Mouse (Mus musculus): ENCODE measurements around the gene Med8. TPM values are rescaled to one million over a fixed set of nuclear protein-coding genes. Genes with fewer than 3 reads are reported as not detected.

The Med8 gene
- polyA plus RNA-seq, 1 experiment from 2014 or later, result 141 TPM

GRCm38 (mm10) chr4:118424541-118425160, 15.5 kb downstream of the Med8 start:
- no peaks in the 10 kb centered on the region for H3K27me3 ChIP-seq (ENCODE audit: low read depth, poor library complexity, severe bottlenecking)
- H3K9me3 ChIP-seq (replicated peaks), result no peaks in the 10 kb centered on the region
- no peak overlapping the region for H3K4me3 ChIP-seq
- peaks cover 27% of the 10 kb centered on the region for H3K4me1 ChIP-seq
- no peak overlapping the region for H3K27ac ChIP-seq
- WGBS, result 90% methylated on average over 4 of the region's 4 CpGs
- DNase-seq (ENCODE audit: low spot score), result no peak
- H3K36me3 ChIP-seq, result peaks cover 39% of the 10 kb centered on the region

GRCm38 (mm10) chr4:118425374-118425773, 16.2 kb downstream of the Med8 start:
- DNase-seq (ENCODE audit: low spot score), result no peak
- H3K27ac ChIP-seq, result no peak overlapping the region
- WGBS, result 92% methylated on average over 1 of the region's 1 CpGs
- no peaks in the 10 kb centered on the region for H3K27me3 ChIP-seq (ENCODE audit: low read depth, poor library complexity, severe bottlenecking)
- H3K4me3 ChIP-seq, result no peak overlapping the region
- H3K4me1 ChIP-seq, result peaks cover 32% of the 10 kb centered on the region
- peaks cover 35% of the 10 kb centered on the region for H3K36me3 ChIP-seq
- H3K9me3 ChIP-seq (replicated peaks), result no peaks in the 10 kb centered on the region

GRCm38 (mm10) chr4:118427415-118427767, 18.3 kb downstream of the Med8 start:
- Histone ChIP-seq H3K27me3 (ENCODE audit: low read depth, poor library complexity, severe bottlenecking) (no peaks in the 10 kb centered on the region), H3K9me3 (replicated peaks) (no peaks in the 10 kb centered on the region), H3K4me3 (peak overlapping the region; percentile 78), H3K36me3 (peaks cover 37% of the 10 kb centered on the region), H3K4me1 (peaks cover 36% of the 10 kb centered on the region), H3K27ac (peak overlapping the region; percentile 86)
- WGBS, result 2% methylated on average over 5 of the region's 5 CpGs
- no peak for DNase-seq (ENCODE audit: low spot score)

- no peaks in the 10 kb centered on the region for H3K27me3 ChIP-seq (ENCODE audit: low read depth, poor library complexity, severe bottlenecking)
- peak within 1 kb of the TSS; percentile 86 for H3K27ac ChIP-seq
- peaks cover 36% of the 10 kb centered on the region for H3K4me1 ChIP-seq
- peaks cover 39% of the 10 kb centered on the region for H3K36me3 ChIP-seq
- DNase-seq (ENCODE audit: low spot score), result peak; percentile 92
- WGBS, result under 1% methylated on average over 28 of the region's 31 CpGs
- H3K4me3 ChIP-seq, result peak within 1 kb of the TSS; percentile 78
- H3K9me3 ChIP-seq (replicated peaks), result no peaks in the 10 kb centered on the region
These were observed 18.8 kb downstream of the Med8 start, which contains the start of gene Elovl1 for GRCm38 (mm10) chr4:118427768-118428451. TSS of gene Elovl1 (plus strand) at chr4:118428093.

GRCm38 (mm10) chr4:118428531-118429214, 19.5 kb downstream of the Med8 start:
- Histone ChIP-seq H3K4me3 (peak overlapping the region; percentile 78), H3K36me3 (peaks cover 44% of the 10 kb centered on the region), H3K9me3 (replicated peaks) (no peaks in the 10 kb centered on the region), H3K27me3 (ENCODE audit: low read depth, poor library complexity, severe bottlenecking) (no peaks in the 10 kb centered on the region), H3K4me1 (peaks cover 36% of the 10 kb centered on the region), H3K27ac (peak overlapping the region; percentile 86)
- DNase-seq (ENCODE audit: low spot score), result no peak
- 46% methylated on average over 15 of the region's 15 CpGs for WGBS

- H3K27ac ChIP-seq, result 0 out of 2 replicates have a peak overlapping the region, but pooled peaks have one; percentile 8
- no peaks in the 10 kb centered on the region for H3K27me3 ChIP-seq (ENCODE audit: low read depth, poor library complexity, severe bottlenecking)
- H3K4me1 ChIP-seq, result peaks cover 40% of the 10 kb centered on the region
- 45% methylated on average over 7 of the region's 7 CpGs for WGBS
- DNase-seq (ENCODE audit: low spot score), result no peak
- H3K9me3 ChIP-seq (replicated peaks), result no peaks in the 10 kb centered on the region
- H3K36me3 ChIP-seq, result peaks cover 47% of the 10 kb centered on the region
- peak overlapping the region; percentile 78 for H3K4me3 ChIP-seq
These were observed 20.2 kb downstream of the Med8 start for GRCm38 (mm10) chr4:118429215-118429895.

- no peak for DNase-seq (ENCODE audit: low spot score)
- Histone ChIP-seq H3K27me3 (ENCODE audit: low read depth, poor library complexity, severe bottlenecking) (no peaks in the 10 kb centered on the region), H3K4me3 (no peak overlapping the region), H3K4me1 (peaks cover 58% of the 10 kb centered on the region), H3K9me3 (replicated peaks) (no peaks in the 10 kb centered on the region), H3K27ac (no peak overlapping the region), H3K36me3 (peaks cover 65% of the 10 kb centered on the region)
- 74% methylated on average over 8 of the region's 8 CpGs for WGBS
These were observed 23.2 kb downstream of the Med8 start for GRCm38 (mm10) chr4:118432332-118432731.

GRCm38 (mm10) chr4:118436820-118437603, 27.9 kb downstream of the Med8 start, which contains the start of gene Cdc20:
TSS of gene Cdc20 (minus strand) at chr4:118437352.
- peaks cover 37% of the 10 kb centered on the region for H3K4me1 ChIP-seq

GRCm38 (mm10) chr4:118437829-118438253, 28.7 kb downstream of the Med8 start:
- no peaks in the 10 kb centered on the region for H3K9me3 ChIP-seq (replicated peaks)
- peak overlapping the region; percentile 87 for H3K27ac ChIP-seq
- 11% methylated on average over 12 of the region's 12 CpGs for WGBS
- DNase-seq (ENCODE audit: low spot score), result peak; percentile 62
- H3K36me3 ChIP-seq, result peaks cover 33% of the 10 kb centered on the region
- no peaks in the 10 kb centered on the region for H3K27me3 ChIP-seq (ENCODE audit: low read depth, poor library complexity, severe bottlenecking)
- peak overlapping the region; percentile 67 for H3K4me3 ChIP-seq
- peaks cover 34% of the 10 kb centered on the region for H3K4me1 ChIP-seq

More at GRCm38 (mm10) chr4:118436820-118437603, 27.9 kb downstream of the Med8 start, which contains the start of gene Cdc20:
- no peaks in the 10 kb centered on the region for H3K27me3 ChIP-seq (ENCODE audit: low read depth, poor library complexity, severe bottlenecking)
- peak; percentile 90 for DNase-seq (ENCODE audit: low spot score)
- WGBS, result under 1% methylated on average over 67 of the region's 67 CpGs
- no peaks in the 10 kb centered on the region for H3K9me3 ChIP-seq (replicated peaks)
- peak within 1 kb of the TSS; percentile 87 for H3K27ac ChIP-seq
- peak within 1 kb of the TSS; percentile 67 for H3K4me3 ChIP-seq
- H3K36me3 ChIP-seq, result peaks cover 42% of the 10 kb centered on the region

GRCm38 (mm10) chr4:118445088-118445487, 36.0 kb downstream of the Med8 start:
- Histone ChIP-seq H3K9me3 (replicated peaks) (no peaks in the 10 kb centered on the region), H3K4me3 (no peak overlapping the region), H3K36me3 (no peaks in the 10 kb centered on the region), H3K4me1 (peaks cover 16% of the 10 kb centered on the region), H3K27ac (no peak overlapping the region), H3K27me3 (ENCODE audit: low read depth, poor library complexity, severe bottlenecking) (no peaks in the 10 kb centered on the region)
- DNase-seq (ENCODE audit: low spot score), result no peak
- WGBS, result 86% methylated on average over 10 of the region's 10 CpGs

GRCm38 (mm10) chr4:118445781-118446414, 36.8 kb downstream of the Med8 start:
- Histone ChIP-seq H3K27ac (peak overlapping the region; percentile 72), H3K9me3 (replicated peaks) (no peaks in the 10 kb centered on the region)

More at GRCm38 (mm10) chr4:118445781-118446414, 36.8 kb downstream of the Med8 start:
- DNase-seq (ENCODE audit: low spot score), result peak; percentile 71
- peak overlapping the region; percentile 60 for H3K4me3 ChIP-seq
- no peaks in the 10 kb centered on the region for H3K36me3 ChIP-seq
- WGBS, result 19% methylated on average over 18 of the region's 18 CpGs
- H3K4me1 ChIP-seq, result peaks cover 16% of the 10 kb centered on the region
- no peaks in the 10 kb centered on the region for H3K27me3 ChIP-seq (ENCODE audit: low read depth, poor library complexity, severe bottlenecking)
